Mouse (Mus musculus): ENCODE results near the gene Bcr. TPM values are rescaled to one million over a fixed set of nuclear protein-coding genes. Genes with fewer than 3 reads are reported as not detected.

Gene Bcr
- total and polyA plus RNA-seq, 2 experiments from 2014 or later: 10.1 to 61.4 TPM

GRCm38 (mm10) chr10:75088471-75088870 lies 28.1 kb downstream of the Bcr start:
- TF ChIP-seq CTCF (IDR thresholded peaks at IDR 0.05; ENCODE audit: low read depth): no peak
- no peak overlapping the region for H3K9ac ChIP-seq (replicated peaks; ENCODE audit: low read length)
- no peaks in the 10 kb centered on the region for H3K9me3 ChIP-seq (ENCODE audit: low read length)
- WGBS: 89% methylated on average over 4 of the region's 4 CpGs
- no peak for ATAC-seq
- H3K27ac ChIP-seq: no peak overlapping the region
- no peak overlapping the region for H3K4me2 ChIP-seq (ENCODE audit: low read depth, low read length)
- peaks cover 3% of the 10 kb centered on the region; the same call in 1 of the 2 replicates for H3K4me1 ChIP-seq (ENCODE audit: insufficient read depth, low read length)
- DNase-seq (ENCODE audit: low spot score): no peak
- no peaks in the 10 kb centered on the region for H3K27me3 ChIP-seq (ENCODE audit: insufficient read depth, low read length)
- no peaks in the 10 kb centered on the region for H3K36me3 ChIP-seq (ENCODE audit: insufficient read depth, low read length)
- no peak overlapping the region for H3K4me3 ChIP-seq (ENCODE audit: low read length)

- ATAC-seq (peak; percentile 62; the same call in 1 of the 2 replicates), DNase-seq (ENCODE audit: low spot score) (peak; percentile 75)
- Histone ChIP-seq H3K4me1 (ENCODE audit: insufficient read depth, low read length) (peaks cover 3% of the 10 kb centered on the region; the same call in 1 of the 2 replicates), H3K36me3 (ENCODE audit: insufficient read depth, low read length) (no peaks in the 10 kb centered on the region), H3K9me3 (ENCODE audit: low read length) (no peaks in the 10 kb centered on the region), H3K4me3 (ENCODE audit: low read length) (no peak overlapping the region), H3K27ac (no peak overlapping the region), H3K9ac (replicated peaks; ENCODE audit: low read length) (no peak overlapping the region), H3K27me3 (ENCODE audit: insufficient read depth, low read length) (no peaks in the 10 kb centered on the region), H3K4me2 (ENCODE audit: low read depth, low read length) (no peak overlapping the region)
- no peak for TF ChIP-seq CTCF (IDR thresholded peaks at IDR 0.05; ENCODE audit: low read depth)
- WGBS: 34% methylated on average over 10 of the region's 10 CpGs
These were observed 31.2 kb downstream of the Bcr start for GRCm38 (mm10) chr10:75091478-75092152.

DNA sequence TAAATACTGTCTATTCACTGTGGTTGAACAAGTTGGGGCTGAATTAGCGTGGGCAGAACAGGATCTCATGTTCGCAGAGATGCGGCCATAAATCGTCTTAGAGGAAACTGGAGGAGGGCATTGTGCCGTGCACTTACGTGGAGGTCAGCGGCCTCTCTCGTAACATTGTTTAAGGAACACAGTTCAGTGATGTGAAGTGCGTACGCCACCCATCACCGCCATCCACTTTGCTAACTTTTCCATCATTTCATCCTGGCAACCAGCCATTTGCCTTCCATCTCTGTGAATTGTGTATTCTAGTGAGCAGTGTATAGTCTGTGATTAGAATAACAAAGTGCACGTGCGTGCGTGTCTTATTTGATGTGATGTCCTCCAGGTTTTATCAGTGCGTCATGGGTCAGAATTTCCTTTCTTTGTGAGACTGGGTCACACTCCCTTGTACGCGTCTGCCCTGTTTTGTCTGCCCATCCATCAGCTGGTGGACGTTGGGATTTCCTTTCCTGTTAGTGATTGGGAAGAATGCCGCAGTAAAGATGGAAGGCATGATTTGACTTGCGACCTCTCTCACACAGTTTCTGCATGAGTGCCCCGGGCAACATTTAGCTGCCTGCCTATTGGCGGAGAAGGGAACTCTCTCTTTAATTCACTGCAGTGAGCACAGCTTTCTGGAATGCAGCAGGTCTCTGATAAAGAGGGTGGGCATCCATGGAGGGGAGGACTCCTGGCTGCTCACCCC lies 33.0 kb downstream of the Bcr start:
- Histone ChIP-seq H3K4me1 (ENCODE audit: insufficient read depth, low read length) (peaks cover 10% of the 10 kb centered on the region; the same call in 1 of the 2 replicates), H3K9ac (replicated peaks; ENCODE audit: low read length) (no peak overlapping the region), H3K27ac (no peak overlapping the region), H3K4me3 (ENCODE audit: low read length) (no peak overlapping the region), H3K36me3 (ENCODE audit: insufficient read depth, low read length) (no peaks in the 10 kb centered on the region), H3K4me2 (ENCODE audit: low read depth, low read length) (no peak overlapping the region), H3K9me3 (ENCODE audit: low read length) (no peaks in the 10 kb centered on the region), H3K27me3 (ENCODE audit: insufficient read depth, low read length) (no peaks in the 10 kb centered on the region)
- 30% methylated on average over 22 of the region's 22 CpGs for whole genome bisulfite sequencing
- TF ChIP-seq CTCF (IDR thresholded peaks at IDR 0.05; ENCODE audit: low read depth): no peak
- DNase-seq (ENCODE audit: low spot score) (no peak), ATAC-seq (peak; percentile 64)

GRCm38 (mm10) chr10:75094338-75094737 lies 33.9 kb downstream of the Bcr start:
- Histone ChIP-seq H3K4me3 (ENCODE audit: low read length) (no peak overlapping the region), H3K4me1 (ENCODE audit: insufficient read depth, low read length) (peaks cover 16% of the 10 kb centered on the region; the same call in 1 of the 2 replicates), H3K36me3 (ENCODE audit: insufficient read depth, low read length) (no peaks in the 10 kb centered on the region), H3K27me3 (ENCODE audit: insufficient read depth, low read length) (no peaks in the 10 kb centered on the region), H3K9ac (replicated peaks; ENCODE audit: low read length) (no peak overlapping the region), H3K4me2 (ENCODE audit: low read depth, low read length) (no peak overlapping the region), H3K9me3 (ENCODE audit: low read length) (no peaks in the 10 kb centered on the region), H3K27ac (no peak overlapping the region)
- ATAC-seq: no peak
- no peak for TF ChIP-seq CTCF (IDR thresholded peaks at IDR 0.05; ENCODE audit: low read depth)
- 97% methylated on average over 1 of the region's 1 CpGs for WGBS
- DNase-seq (ENCODE audit: low spot score): no peak

DNA sequence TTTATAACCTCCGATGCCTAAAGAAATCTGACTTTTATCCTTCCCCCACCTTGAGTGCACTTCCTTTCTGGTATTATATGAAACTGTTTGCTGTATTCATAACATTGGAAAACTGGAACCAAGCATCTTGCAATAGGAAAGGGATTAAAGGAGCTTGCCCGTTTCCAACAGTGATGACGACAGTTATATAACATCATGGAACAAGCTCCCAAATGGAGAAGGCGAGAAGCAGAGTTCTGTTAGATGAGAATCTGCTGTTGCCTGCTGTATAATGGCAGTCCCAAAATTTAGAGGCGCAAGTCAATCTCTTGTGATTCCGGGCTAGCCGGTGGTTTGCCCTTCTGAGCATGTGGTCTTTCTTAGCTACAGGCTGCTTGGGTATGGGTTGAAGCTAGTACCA lies 34.8 kb downstream of the Bcr start:
- H3K27me3 ChIP-seq (ENCODE audit: insufficient read depth, low read length): no peaks in the 10 kb centered on the region
- peaks cover 17% of the 10 kb centered on the region; the same call in 1 of the 2 replicates for H3K4me1 ChIP-seq (ENCODE audit: insufficient read depth, low read length)
- WGBS: 96% methylated on average over 7 of the region's 7 CpGs
- no peaks in the 10 kb centered on the region for H3K36me3 ChIP-seq (ENCODE audit: insufficient read depth, low read length)
- H3K4me3 ChIP-seq (ENCODE audit: low read length): no peak overlapping the region
- H3K9ac ChIP-seq (replicated peaks; ENCODE audit: low read length): no peak overlapping the region
- no peaks in the 10 kb centered on the region for H3K9me3 ChIP-seq (ENCODE audit: low read length)
- no peak for DNase-seq (ENCODE audit: low spot score)
- no peak overlapping the region for H3K4me2 ChIP-seq (ENCODE audit: low read depth, low read length)
- ATAC-seq: no peak
- no peak overlapping the region for H3K27ac ChIP-seq
- TF ChIP-seq CTCF (IDR thresholded peaks at IDR 0.05; ENCODE audit: low read depth): no peak

GRCm38 (mm10) chr10:75098446-75099183 lies 38.2 kb downstream of the Bcr start:
- H3K27ac ChIP-seq: no peak overlapping the region
- DNase-seq (ENCODE audit: low spot score) (peak; percentile 31), ATAC-seq (peak; percentile 57)
- H3K4me2 ChIP-seq (ENCODE audit: low read depth, low read length): no peak overlapping the region
- TF ChIP-seq CTCF (IDR thresholded peaks at IDR 0.05; ENCODE audit: low read depth): no peak
- no peaks in the 10 kb centered on the region for H3K9me3 ChIP-seq (ENCODE audit: low read length)
- H3K27me3 ChIP-seq (ENCODE audit: insufficient read depth, low read length): no peaks in the 10 kb centered on the region
- no peaks in the 10 kb centered on the region for H3K36me3 ChIP-seq (ENCODE audit: insufficient read depth, low read length)
- H3K4me3 ChIP-seq (ENCODE audit: low read length): no peak overlapping the region
- WGBS: 28% methylated on average over 10 of the region's 10 CpGs
- H3K4me1 ChIP-seq (ENCODE audit: insufficient read depth, low read length): peaks cover 24% of the 10 kb centered on the region; the same call in 1 of the 2 replicates
- H3K9ac ChIP-seq (replicated peaks; ENCODE audit: low read length): no peak overlapping the region

All from hindbrain, postnatal 0 days (tissue).